Mouse (Mus musculus) lung, embryonic 16.5 days (tissue): ENCODE data around the gene Srsf2. TPM values are rescaled to one million over a fixed set of nuclear protein-coding genes. Genes with fewer than 3 reads are reported as not detected.

Experiments
- polyA plus RNA-seq: library from polyadenylated mRNA; unstranded; fragments of >200 nt; fragmentation: Nextera tagmentation; extraction: Ambion mirVana; gene quantifications from 2 replicates; pipeline ENCODE4 v1.2.1, GENCODE M21; 2015

The Srsf2 gene
- polyA plus RNA-seq, 1 experiment from 2014 or later, result 761 TPM

Other genes with a start within 250 kb of the Srsf2 start
- gene Rhbdf2, start 226.1 kb downstream of the Srsf2 start, polyA plus RNA-seq, result 17.9 and 19.6 TPM in 2 replicates
- 5.0 and 11.0 TPM in 2 replicates for gene Prcd, start 199.6 kb downstream of the Srsf2 start, polyA plus RNA-seq
- 13.3 TPM in 2 replicates for gene Cygb, start 198.8 kb downstream of the Srsf2 start, polyA plus RNA-seq
- gene St6galnac1, start 77.6 kb downstream of the Srsf2 start, polyA plus RNA-seq, result not detected in 2 replicates
- 14.2 and 15.3 TPM in 2 replicates for gene Mxra7, start 25.0 kb downstream of the Srsf2 start, polyA plus RNA-seq
- gene Mettl23, start 9.8 kb downstream of the Srsf2 start, polyA plus RNA-seq, result 53.5 and 59.9 TPM in 2 replicates
- gene Jmjd6, start 9.6 kb downstream of the Srsf2 start, polyA plus RNA-seq, result 59.5 and 60.8 TPM in 2 replicates
- gene Mfsd11, start 654 bp downstream of the Srsf2 start, polyA plus RNA-seq, result 36.0 and 36.6 TPM in 2 replicates
- gene Mgat5b, start 65.8 kb upstream of the Srsf2 start, polyA plus RNA-seq, result 0.18 and 0.19 TPM in 2 replicates